Mouse (Mus musculus) c-Kit-positive CD71-positive TER-119-negative erythroid progenitor cells, embryonic 14.5 days (primary cell): ENCODE measurements around the gene Uqcr11.
A peak's percentile ranks its signal among the peaks of the same experiment; 100 is the strongest.

Experiments
- DNase-seq: peaks from one replicate; pipeline ENCODE4 v3.0.0-alpha.2; 2013; ENCODE audit warnings: low read depth

The Uqcr11 gene

GRCm38 (mm10) chr10:80399191-80399972, 7.2 kb downstream of the Uqcr11 start, which contains the start of gene Mbd3:
Mbd3 (minus strand) TSS chr10:80399550.
- DNase-seq: peak; percentile 99

GRCm38 (mm10) chr10:80398719-80399190, 7.9 kb downstream of the Uqcr11 start:
- peak; percentile 93 for DNase-seq

- no peak for DNase-seq
Observed at GRCm38 (mm10) chr10:80398174-80398535, 8.5 kb downstream of the Uqcr11 start.

GRCm38 (mm10) chr10:80397524-80398173, 9.0 kb downstream of the Uqcr11 start:
- DNase-seq: no peak

- no peak for DNase-seq
Observed at GRCm38 (mm10) chr10:80396822-80397523, 9.7 kb downstream of the Uqcr11 start.

DNA sequence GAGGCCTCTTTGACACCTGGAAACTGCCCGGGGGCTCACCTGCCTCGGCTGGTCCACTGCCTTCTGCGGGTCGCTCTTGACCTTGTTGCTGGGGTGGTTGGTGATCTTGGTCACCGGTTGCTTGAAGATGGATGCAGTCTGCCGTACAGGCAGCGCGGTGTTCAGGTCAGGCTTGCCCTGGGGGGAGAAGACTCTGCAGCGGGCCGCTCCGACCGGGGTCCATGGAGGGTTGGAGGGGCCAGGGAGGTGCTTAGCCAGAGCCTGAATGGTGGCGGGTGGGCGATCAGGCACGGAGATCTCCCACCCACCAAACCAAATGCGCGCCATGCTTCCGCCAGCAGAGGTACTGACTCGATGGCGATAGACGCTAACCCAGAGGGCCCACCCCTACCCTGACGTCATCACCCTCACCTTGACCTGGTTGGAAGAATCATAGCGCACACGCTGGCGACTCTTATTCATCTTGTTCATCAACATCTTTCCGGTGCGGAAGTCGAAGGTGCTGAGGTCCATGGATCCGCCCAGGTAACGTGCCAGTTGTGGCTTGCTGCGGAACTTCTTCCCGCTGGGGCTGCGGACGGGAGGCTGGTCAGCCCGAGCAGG, 11.5 kb downstream of the Uqcr11 start:
- no peak for DNase-seq

DNA sequence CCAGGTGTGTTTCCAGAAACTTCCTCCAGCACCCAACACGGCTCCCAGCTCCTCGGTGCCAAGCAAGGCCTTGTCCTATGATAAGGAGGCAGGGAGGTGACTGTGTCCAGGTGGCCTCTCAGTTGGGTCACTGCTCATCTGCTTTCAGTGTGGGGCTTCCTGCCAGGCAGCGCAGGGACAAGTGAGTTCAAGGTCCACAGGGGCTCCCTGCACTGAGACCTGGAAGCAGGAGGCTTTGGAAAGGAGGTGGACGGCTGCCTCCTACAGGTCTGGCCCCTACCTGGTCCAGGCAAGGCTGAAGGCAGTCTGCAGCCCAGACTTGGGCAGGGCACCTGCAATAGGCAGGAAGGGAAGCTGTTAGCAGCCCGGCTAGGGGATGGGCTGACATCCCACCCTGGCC, 13.9 kb downstream of the Uqcr11 start:
- no peak for DNase-seq

- DNase-seq: no peak
Observed at GRCm38 (mm10) chr10:80390697-80391096, 15.9 kb downstream of the Uqcr11 start.

DNA sequence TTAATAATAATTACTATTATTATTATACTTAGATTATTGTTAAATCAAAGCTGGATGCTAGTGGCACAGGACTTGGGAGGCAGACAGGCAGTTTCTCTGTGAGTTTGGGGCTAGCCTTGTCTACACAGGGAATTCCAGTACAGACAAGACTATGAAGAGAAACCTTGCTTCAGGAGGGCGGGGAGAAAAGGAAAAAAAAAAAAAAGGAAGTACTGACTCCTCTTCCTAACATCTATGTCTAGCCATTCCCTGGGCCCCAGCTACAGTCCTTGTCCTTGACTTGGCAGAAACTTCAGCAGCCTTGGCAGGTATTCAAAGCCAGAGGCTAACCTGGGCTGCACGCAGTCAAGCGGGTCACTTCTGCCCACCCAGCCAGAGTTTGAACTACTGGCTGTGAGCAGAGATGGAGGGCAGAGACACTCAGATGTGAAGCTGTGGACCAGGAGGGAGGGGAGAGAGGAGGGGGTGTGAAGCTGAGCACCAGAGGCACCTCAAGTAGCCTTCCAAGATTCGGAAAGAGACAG, 17.4 kb downstream of the Uqcr11 start:
- DNase-seq: no peak

GRCm38 (mm10) chr10:80388731-80389130, 17.9 kb downstream of the Uqcr11 start:
- DNase-seq: no peak

DNA sequence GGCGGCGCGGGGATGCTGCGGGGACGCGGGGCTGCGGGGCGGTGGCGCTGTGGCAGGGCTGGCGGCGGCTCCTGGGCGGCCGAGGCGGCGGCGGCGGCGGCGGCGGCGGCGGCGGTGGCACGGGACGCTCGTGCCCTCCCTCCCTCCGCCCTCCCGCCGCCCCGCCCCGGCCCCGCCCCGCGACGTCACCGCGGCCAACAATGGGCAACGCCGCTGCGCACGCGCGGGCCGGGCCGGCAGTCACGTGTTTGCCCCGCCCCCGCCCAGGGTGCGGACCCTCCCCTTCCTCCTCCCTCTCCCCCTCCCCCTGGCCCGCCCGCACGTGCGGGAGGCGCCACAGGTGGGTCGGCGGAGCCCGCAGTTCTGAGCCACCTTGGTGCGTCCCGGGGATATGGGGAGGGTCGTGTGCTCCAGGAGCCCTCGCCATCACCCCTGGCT, 19.1 kb downstream of the Uqcr11 start, which contains the start of gene Mex3d:
Mex3d (minus strand) TSS at position 138 of the 438 bp plus-strand sequence.
- no peak for DNase-seq

- no peak for DNase-seq
Observed at GRCm38 (mm10) chr10:80386735-80387471, 19.7 kb downstream of the Uqcr11 start.

DNA sequence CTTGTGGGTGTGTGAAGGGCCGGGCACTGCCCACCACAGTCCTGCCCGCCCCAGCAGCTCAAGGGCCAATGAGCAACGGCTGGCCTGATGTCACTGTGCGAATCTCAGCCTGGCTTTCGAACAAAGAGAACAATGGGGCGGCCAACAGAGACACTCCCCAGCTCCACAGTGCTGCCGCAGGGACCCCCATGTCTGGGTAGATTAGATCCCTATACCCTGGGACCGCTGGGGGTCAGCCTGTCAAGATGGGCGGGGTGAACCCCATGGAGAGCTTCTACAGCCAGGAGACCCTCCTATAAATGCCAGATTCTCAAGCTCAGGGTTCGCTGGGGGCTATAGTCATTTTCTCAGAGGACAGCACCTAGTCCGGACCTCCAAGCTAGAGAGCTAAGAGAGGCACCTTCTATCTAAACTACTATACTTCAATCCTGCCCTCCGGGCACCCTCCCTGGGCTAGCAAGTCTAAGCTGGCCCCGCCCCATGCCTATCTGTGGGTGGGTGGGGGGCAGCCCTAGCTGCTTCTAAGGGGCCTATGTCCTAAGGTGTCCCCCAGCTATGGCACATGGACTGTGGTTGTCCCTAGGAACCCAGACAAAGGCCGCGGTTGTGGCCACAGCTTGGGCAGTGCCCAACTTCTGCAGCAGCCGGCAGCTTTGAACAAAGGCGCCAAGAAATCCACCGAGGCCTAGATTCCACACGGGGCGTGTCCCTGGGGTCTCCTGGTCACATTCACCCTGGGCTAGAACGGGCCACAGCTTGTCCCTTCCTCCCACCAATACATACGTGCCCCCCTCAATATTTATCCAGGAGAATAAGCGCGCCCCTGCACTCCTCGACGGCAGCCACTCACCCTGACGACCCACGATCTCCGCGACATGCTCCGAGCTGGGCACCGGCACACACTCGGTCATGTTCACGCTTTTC, 20.6 kb downstream of the Uqcr11 start:
- DNase-seq: no peak

DNA sequence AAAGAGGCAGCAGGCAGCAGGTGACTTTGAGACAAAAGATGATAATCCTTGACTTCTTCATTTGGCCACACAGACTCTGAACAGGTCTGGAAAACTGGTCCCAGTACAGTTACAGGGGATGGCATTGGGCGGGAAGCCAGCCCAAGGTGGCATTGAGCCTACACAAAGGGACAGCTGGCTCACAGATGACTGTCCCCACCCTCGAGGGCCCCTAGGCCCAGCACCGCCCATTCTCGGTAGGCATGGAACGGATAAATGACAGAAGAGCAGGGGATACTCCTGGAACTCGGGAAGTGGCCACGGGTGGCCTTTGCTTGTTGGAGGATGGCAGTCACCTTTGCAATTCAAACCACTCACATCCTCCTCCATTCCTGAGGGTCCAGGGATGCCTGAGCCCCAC, 21.3 kb downstream of the Uqcr11 start:
- DNase-seq: no peak

DNA sequence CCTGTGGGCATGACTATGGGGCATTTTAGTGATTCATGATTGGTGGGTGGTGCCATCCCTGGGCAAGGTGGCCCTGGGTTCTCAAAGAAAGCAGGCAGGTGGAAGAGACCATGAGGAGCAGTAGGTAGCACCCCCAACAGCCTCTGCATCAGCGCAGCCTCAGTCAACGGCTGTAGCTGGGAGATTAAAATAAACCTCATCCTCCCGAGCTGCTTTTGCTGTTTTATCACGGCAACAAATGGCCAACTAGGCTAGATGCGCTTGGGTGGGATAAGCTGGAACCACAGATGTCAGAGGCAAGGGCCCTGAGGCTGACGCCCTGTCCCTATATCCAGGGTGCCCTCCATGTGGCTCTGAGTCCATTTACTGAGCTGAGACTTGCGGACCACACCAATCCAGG, 21.9 kb downstream of the Uqcr11 start:
- peak; percentile 72 for DNase-seq

DNA sequence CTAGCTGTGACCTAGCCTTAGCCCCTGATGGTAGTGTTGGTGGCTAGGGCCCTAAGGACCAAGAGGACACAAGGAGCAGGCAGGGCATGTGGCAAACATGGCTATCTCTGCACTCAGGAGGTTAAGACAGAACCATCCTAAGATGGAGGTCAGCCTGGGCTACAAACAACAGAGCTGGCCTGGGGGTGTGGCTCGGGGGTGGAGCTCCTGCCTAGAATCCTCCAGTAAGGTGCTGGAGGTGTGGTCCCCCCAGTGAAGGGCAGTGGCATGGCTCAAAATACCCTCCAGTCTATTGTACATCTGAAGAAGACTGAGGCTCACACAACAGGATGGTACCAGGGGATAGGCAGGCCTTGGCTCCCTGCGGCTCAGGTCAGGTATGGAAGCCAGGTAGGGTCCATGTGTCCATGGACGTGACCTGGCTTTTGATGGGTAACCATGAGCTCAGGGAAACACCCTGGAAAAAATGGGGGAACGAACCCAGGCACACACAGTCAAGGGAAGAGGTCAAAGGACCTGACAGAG, 22.5 kb downstream of the Uqcr11 start:
- no peak for DNase-seq

DNA sequence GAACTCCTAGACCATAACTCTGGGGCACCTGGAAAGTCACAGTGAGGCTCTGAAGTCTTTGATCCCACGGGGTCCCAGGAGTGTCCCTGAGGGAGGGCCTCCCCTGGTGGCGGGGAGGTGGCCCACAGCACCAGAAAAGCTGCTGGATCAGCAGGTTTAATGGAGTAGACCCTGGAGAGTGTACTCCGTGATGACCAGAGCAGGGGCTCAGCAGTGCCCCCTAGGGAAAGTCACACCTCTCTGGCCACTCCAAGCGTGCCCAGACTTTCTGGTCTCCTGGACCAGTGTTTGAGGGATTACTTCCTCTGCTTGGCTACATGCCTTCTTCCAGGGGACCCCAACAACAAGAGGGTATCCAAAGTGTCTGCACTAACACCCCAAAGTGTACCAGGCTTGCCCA, 23.2 kb downstream of the Uqcr11 start:
- no peak for DNase-seq

- DNase-seq: no peak
Observed at GRCm38 (mm10) chr10:80382641-80383365, 23.8 kb downstream of the Uqcr11 start.

DNA sequence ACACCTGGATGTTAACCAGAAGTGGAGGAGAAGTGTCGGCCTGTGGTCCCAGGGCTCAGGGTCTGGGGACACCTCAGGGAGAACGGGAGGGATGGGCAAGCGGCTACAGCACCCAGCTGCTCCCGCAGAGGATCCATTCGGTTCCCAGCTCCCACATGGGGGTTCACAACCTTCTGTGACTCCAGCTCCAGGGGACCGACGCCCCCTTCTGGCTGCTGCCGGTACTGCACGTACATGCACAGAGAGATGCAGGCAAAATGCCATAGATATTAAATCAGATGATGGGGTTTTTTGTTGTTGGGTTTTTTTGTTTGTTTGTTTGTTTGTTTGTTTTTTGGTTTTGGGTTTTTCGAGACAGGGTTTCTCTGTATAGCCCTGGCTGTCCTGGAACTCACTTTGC, 28.9 kb downstream of the Uqcr11 start:
- no peak for DNase-seq
